Mouse (Mus musculus): Measurements from ENCODE around the gene Cx3cr1.

Cx3cr1 gene

GRCm38 (mm10) chr9:119976704-119977556 lies 92.7 kb downstream of the Cx3cr1 start:
- peak; percentile 39 for DNase-seq (ENCODE audit: inconsistent ontology term)

GRCm38 (mm10) chr9:119975286-119975685 lies 94.4 kb downstream of the Cx3cr1 start:
- DNase-seq (ENCODE audit: inconsistent ontology term), result no peak

- no peak for DNase-seq (ENCODE audit: inconsistent ontology term)
Measured at GRCm38 (mm10) chr9:119974609-119975008, 95.1 kb downstream of the Cx3cr1 start.

GRCm38 (mm10) chr9:119973869-119974520 lies 95.7 kb downstream of the Cx3cr1 start:
- no peak for DNase-seq (ENCODE audit: inconsistent ontology term)

- no peak for DNase-seq (ENCODE audit: inconsistent ontology term)
Measured at GRCm38 (mm10) chr9:119973281-119973680, 96.4 kb downstream of the Cx3cr1 start.

GRCm38 (mm10) chr9:119972582-119972981 lies 97.1 kb downstream of the Cx3cr1 start:
- peak; percentile 35 for DNase-seq (ENCODE audit: inconsistent ontology term)

- no peak for DNase-seq (ENCODE audit: inconsistent ontology term)
Measured at GRCm38 (mm10) chr9:119972166-119972565, 97.5 kb downstream of the Cx3cr1 start.

- peak; percentile 78 for DNase-seq (ENCODE audit: inconsistent ontology term)
Measured at GRCm38 (mm10) chr9:119970763-119971656, 98.7 kb downstream of the Cx3cr1 start.

GRCm38 (mm10) chr9:119970221-119970620 lies 99.5 kb downstream of the Cx3cr1 start:
- peak; percentile 81 for DNase-seq (ENCODE audit: inconsistent ontology term)

GRCm38 (mm10) chr9:119969811-119970210 lies 99.9 kb downstream of the Cx3cr1 start:
- no peak for DNase-seq (ENCODE audit: inconsistent ontology term)

- DNase-seq (ENCODE audit: inconsistent ontology term), result no peak
Measured at GRCm38 (mm10) chr9:119966221-119966910, 103.3 kb downstream of the Cx3cr1 start.

- DNase-seq (ENCODE audit: inconsistent ontology term), result no peak
Measured at GRCm38 (mm10) chr9:119965186-119965585, 104.5 kb downstream of the Cx3cr1 start.

GRCm38 (mm10) chr9:119964206-119964605 lies 105.5 kb downstream of the Cx3cr1 start:
- DNase-seq (ENCODE audit: inconsistent ontology term), result no peak

- DNase-seq (ENCODE audit: inconsistent ontology term), result peak; percentile 72
Measured at GRCm38 (mm10) chr9:119962987-119963667, 106.6 kb downstream of the Cx3cr1 start.

- DNase-seq (ENCODE audit: inconsistent ontology term), result no peak
Measured at GRCm38 (mm10) chr9:119962216-119962615, 107.5 kb downstream of the Cx3cr1 start.

- no peak for DNase-seq (ENCODE audit: inconsistent ontology term)
Measured at GRCm38 (mm10) chr9:119958835-119959234, 110.8 kb downstream of the Cx3cr1 start.

- DNase-seq (ENCODE audit: inconsistent ontology term), result no peak
Measured at GRCm38 (mm10) chr9:119951388-119951787, 118.3 kb downstream of the Cx3cr1 start.

GRCm38 (mm10) chr9:119950434-119950833 lies 119.2 kb downstream of the Cx3cr1 start:
- DNase-seq (ENCODE audit: inconsistent ontology term), result no peak

- DNase-seq (ENCODE audit: inconsistent ontology term), result no peak
Measured at GRCm38 (mm10) chr9:119948804-119949203, 120.9 kb downstream of the Cx3cr1 start.

- DNase-seq (ENCODE audit: inconsistent ontology term), result no peak
Measured at GRCm38 (mm10) chr9:119945173-119945900, 124.3 kb downstream of the Cx3cr1 start.
